Mouse (Mus musculus) lung, adult 2 months (tissue): ENCODE data around the gene Nde1. TPM values are rescaled to one million over a fixed set of nuclear protein-coding genes. Genes with fewer than 3 reads are reported as not detected.
A peak's percentile ranks its signal among the peaks of the same experiment; 100 is the strongest.

Source experiments
- DNase-seq: peaks from one replicate; pipeline ENCODE4 v3.0.0; 2022
- H3K4me1 ChIP-seq: fragments of 200-500 bp; 2 replicates; pipeline ENCODE4 v1.6.1; 2011; ENCODE audit warnings: low read length; ENCODE audit not compliant: control insufficient read depth, insufficient read depth
- H3K4me3 ChIP-seq: fragments of 200-500 bp; replicated peaks from 2 replicates; pipeline ENCODE3; 2011; ENCODE audit warnings: low read depth, mild to moderate bottlenecking, control low read depth, low read length; ENCODE audit errors: extremely low read depth
- CTCF ChIP-seq: fragments of 200-500 bp; IDR thresholded peaks from 2 replicates; pipeline ENCODE4 v1.5.1; 2011; ENCODE audit warnings: mild to moderate bottlenecking, low read length, control low read depth; ENCODE audit not compliant: insufficient read depth
- POLR2A ChIP-seq: fragments of 200-500 bp; IDR thresholded peaks from 2 replicates; pipeline ENCODE4 v1.6.1; 2011; ENCODE audit warnings: low read depth, mild to moderate bottlenecking, control low read depth, low read length, borderline replicate concordance; ENCODE audit errors: extremely low read depth
- WGBS: fragments of 180-500 bp; shearing (Covaris S2); methylation state at CpG from one replicate; pipeline ENCODE4 v1.1.7; 2018; 5-methylcytosine and 5-hydroxymethylcytosine counted together
- polyA plus RNA-seq: library from polyadenylated mRNA; depleted of rRNA; stranded (reverse); fragments of >200 nt; gene quantifications from 2 replicates; pipeline ENCODE4 v1.2.3, GENCODE M21; 2012; rRNA removed

The Nde1 gene
- polyA plus RNA-seq, 1 experiment, result 39.1 TPM

DNA sequence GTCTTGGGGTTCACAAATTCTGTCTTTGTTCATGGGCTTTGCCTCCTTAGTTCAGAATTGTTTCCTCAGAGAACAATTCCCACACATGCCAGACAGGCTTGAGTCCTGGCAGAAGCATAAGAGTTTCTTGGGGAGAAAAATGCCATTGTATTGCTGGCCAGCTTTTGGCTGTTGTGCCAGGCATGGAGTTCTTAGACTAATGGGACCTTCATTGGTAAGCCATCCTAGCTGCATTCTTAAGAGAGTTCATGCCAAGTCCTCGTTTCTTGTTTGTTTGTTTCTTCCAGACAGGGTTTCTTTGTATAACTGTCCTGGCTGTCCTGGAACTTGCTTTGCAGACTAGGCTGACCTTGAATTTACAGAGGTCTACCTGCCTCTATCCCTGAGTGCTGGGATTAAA is 20.8 kb downstream of the Nde1 start:
- no peak for TF ChIP-seq CTCF
- no peak for TF ChIP-seq POLR2A
- DNase-seq, result no peak
- Histone ChIP-seq H3K4me3 (no peak overlapping the region), H3K4me1 (peaks cover 4% of the 10 kb centered on the region; the same call in 1 of the 2 replicates)
- WGBS, result 44% methylated on average over 1 of the region's 1 CpGs

DNA sequence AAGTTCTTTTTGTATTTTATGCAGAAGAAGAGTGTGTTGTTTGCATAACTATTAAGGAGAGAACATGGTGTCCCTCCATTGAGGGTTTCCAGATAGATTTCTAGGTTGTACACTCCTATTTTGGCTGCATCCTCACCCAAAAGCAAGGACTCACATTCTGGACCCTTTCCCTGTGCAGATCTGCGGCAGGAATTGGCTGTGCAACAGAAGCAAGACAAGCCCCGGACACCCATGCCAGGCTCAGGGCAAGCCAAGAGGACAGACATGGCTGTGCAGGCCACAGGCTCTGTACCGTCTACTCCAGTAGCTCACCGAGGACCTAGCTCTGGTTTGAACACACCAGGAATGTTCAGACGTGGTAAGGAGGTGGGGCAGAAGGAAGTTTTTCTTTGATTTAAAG is 22.4 kb downstream of the Nde1 start:
- H3K4me3 ChIP-seq, result no peak overlapping the region
- no peak for TF ChIP-seq POLR2A
- no peak for TF ChIP-seq CTCF
- no peak for DNase-seq
- WGBS, result 94% methylated on average over 5 of the region's 5 CpGs
- H3K4me1 ChIP-seq, result no peaks in the 10 kb centered on the region

DNA sequence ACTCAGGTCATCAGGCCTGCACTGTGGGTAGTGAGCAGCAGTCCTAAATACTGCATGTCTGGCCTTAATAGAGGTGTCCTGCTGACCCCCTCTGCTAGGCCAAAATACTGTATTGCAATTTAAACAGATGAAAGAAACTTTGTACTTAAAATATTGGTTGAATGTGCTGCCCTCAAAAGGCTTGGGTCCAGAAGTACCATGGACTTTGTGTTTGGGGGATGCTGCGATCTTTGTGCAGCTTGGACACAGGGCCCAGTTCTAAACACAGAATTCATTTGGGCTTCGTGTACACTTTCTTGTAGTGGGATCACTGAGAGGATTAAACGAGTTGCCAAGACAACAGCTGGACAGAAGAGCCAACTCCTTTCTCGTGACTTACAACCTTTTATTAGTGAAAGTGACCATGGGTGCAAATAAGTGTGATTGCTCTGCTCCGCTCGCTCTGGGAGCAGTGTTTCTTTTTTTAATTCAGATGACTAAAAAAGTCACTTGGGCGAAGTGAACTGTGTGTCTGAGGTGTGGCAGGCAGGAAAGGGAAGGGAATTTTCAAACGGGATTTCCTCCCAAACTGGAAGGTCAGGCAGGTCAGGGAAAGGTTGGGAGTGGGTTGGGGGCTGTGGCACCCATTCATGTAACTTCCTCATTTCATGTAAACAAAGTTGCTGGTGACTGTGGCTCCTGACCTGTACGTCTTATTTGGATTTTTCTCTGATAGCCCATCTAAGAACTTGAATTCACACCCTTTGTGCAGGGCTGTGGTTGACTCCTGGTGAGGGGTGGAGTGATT is 31.3 kb downstream of the Nde1 start:
- TF ChIP-seq CTCF (no peak), POLR2A (no peak)
- DNase-seq, result peak; percentile 11
- 40% methylated on average over 9 of the region's 9 CpGs for WGBS
- H3K4me3 ChIP-seq, result no peak overlapping the region
- no peaks in the 10 kb centered on the region for H3K4me1 ChIP-seq

DNA sequence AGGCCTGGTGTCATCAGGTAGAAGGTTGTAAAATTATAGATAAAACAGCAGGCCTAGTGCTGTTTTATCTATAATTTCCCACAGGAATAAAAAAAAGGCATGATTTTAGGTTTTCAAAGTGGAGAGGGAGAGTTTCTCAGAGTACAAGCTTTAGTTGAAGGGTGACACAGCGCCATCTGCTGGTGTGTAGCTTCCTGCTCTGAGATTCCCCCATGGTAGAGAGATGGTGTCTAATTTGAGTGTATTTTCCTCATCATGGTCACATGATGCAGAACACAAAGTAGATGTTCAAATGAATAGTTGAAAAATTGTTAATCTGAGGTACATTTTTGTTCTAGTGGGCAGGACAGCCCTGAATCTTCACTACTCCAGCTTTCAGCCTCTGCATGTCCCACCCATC is 32.4 kb downstream of the Nde1 start:
- DNase-seq, result peak; percentile 47

DNA sequence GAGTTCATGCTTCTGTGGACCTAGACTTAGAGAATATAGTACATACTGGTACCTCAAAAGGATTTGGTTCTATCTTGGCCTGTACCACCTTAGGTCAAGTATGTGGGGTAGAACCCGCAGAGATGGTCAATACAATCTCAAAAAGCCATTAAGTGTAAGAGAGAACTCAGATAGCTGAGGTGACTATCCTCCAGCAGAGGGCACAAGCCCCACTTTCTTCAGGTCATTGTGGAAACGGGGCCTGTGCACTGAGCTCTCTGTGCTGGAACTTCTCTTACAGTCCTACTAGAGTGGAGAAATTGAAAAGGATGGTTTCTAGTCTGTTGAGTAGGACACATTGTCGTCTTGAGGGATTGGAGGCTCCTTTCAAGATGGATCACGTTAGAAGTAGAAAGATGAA is 35.7 kb downstream of the Nde1 start:
- no peak for TF ChIP-seq CTCF
- no peak for TF ChIP-seq POLR2A
- 77% methylated on average over 4 of the region's 4 CpGs for WGBS
- no peak for DNase-seq
- H3K4me3 ChIP-seq, result no peak overlapping the region
- no peaks in the 10 kb centered on the region for H3K4me1 ChIP-seq

More for the DNA sequence above, 32.4 kb downstream of the Nde1 start:
- Histone ChIP-seq H3K4me1 (no peaks in the 10 kb centered on the region), H3K4me3 (no peak overlapping the region)
- WGBS, result 30% methylated on average over 1 of the region's 1 CpGs
- TF ChIP-seq POLR2A (no peak), CTCF (peak; percentile 56)

DNA sequence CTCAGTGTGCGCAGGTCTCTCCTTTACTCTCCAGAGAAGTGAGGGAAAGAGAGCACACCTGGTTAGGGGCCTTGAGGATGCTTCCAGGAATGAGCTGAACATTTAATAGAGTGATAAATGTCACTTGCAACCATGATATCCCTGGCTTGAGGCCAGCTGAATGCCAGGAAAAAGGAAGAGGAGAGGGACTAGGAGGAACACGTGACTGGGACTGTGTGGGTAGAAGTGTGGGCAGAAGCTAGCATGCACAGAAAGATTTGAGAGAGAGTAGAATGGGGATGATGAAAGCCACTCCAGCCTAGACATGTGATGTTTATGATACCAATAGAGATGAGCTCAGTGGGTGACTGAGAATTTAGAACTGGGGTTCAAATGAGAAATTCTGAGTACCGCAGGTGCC is 52.1 kb downstream of the Nde1 start:
- DNase-seq, result no peak
- TF ChIP-seq CTCF (no peak), POLR2A (no peak)
- 74% methylated on average over 3 of the region's 3 CpGs for WGBS
- Histone ChIP-seq H3K4me3 (no peak overlapping the region), H3K4me1 (no peaks in the 10 kb centered on the region)

DNA sequence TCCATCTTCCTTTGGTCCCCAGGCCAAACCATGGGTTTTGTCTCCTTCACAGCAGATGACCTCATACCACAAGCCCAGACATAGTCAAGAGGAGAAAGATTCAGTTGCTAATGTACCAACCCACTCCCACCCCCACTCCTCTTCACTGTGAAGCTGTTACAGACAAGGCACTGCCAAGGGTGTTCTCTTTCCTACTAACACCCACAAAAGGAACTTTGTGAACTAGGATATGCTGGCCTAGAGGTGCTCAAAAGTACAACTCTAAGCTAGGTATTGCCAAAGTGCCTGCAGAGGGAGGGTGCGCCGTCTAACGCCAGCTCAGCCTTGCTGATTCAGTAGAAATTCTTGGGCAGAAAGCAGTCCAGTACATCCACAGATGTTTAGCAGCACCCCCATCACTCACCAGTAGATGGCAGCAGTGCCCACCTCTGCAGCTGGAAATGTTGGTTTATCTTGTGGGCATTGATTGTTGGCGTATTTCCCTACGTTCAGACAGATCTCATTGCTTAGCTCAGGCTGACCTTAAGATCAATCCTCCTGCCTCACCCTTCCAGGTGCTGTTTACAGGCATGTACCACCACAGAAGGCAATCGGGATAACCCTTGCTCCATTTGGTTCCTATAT is 74.1 kb downstream of the Nde1 start:
- TF ChIP-seq CTCF (peak; percentile 97), POLR2A (no peak)
- WGBS, result 16% methylated on average over 6 of the region's 6 CpGs
- peak; percentile 73 for DNase-seq
- Histone ChIP-seq H3K4me1 (no peaks in the 10 kb centered on the region), H3K4me3 (no peak overlapping the region)

DNA sequence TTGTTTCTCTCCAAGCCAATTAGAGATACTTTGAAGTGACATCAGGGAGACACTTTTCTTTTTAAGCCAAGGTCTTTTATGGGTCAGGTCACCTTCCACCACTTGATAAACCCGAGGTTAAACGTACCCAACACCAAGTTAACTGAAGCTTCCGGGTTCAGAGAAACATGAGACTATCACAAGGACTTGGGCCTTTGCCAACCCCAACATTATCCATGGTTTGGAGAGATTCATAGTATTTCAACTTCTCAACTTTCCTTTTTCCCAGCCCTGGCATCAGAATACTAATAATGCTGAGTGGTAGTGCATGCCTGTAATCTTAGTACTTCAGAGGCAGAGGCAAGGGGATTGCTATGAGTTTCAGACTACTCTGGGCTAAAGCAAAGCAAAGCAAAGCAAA is 79.0 kb downstream of the Nde1 start:
- 43% methylated on average over 3 of the region's 3 CpGs for WGBS
- Histone ChIP-seq H3K4me3 (no peak overlapping the region), H3K4me1 (no peaks in the 10 kb centered on the region)
- DNase-seq, result no peak
- TF ChIP-seq POLR2A (no peak), CTCF (no peak)

Other genes starting within 250 kb of the Nde1 start
- gene 2900011O08Rik, start 176.7 kb upstream of the Nde1 start, polyA plus RNA-seq, result 0.20 TPM in 1 of 2 replicates, not detected in the other
- not detected in 2 replicates for gene Ifitm7, start 176.4 kb upstream of the Nde1 start, polyA plus RNA-seq
- 12.1 and 15.7 TPM in 2 replicates for gene Marf1, start 76 bp downstream of the Nde1 start, polyA plus RNA-seq
- 25.1 and 42.6 TPM in 2 replicates for gene Myh11, start 128.1 kb downstream of the Nde1 start, polyA plus RNA-seq
- gene Fopnl, start 154.1 kb downstream of the Nde1 start, polyA plus RNA-seq, result 21.0 and 33.3 TPM in 2 replicates
- gene Abcc1, start 198.3 kb downstream of the Nde1 start, polyA plus RNA-seq, result 28.7 and 32.8 TPM in 2 replicates